Mouse (Mus musculus): ENCODE measurements around the gene Itga7.

Itga7 gene

DNA sequence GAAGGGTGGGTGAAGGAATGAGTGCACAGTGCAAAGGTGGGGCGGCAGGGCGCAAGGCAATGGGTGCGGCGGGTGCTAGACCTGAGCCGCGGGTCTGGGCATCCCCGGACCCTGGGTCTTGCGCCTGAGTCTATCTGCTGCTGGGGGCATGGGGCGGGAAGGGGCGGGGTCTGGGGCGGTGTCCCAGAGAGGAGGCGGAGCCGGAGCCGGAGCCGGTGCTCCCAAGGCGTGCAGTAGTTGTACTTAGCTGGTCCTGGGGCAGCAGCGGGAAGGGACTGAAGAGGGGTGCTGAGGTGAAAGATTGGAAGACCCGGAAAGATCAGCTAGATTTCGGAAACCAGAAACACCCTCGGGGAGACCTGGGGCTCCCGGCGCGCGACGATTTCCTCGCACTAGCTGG, at the start of gene Itga7:
Gene Itga7, plus strand, starts transcription at position 245 of the 400 bp plus-strand sequence.
- DNase-seq (ENCODE audit: low read depth, low spot score) = no peak

DNA sequence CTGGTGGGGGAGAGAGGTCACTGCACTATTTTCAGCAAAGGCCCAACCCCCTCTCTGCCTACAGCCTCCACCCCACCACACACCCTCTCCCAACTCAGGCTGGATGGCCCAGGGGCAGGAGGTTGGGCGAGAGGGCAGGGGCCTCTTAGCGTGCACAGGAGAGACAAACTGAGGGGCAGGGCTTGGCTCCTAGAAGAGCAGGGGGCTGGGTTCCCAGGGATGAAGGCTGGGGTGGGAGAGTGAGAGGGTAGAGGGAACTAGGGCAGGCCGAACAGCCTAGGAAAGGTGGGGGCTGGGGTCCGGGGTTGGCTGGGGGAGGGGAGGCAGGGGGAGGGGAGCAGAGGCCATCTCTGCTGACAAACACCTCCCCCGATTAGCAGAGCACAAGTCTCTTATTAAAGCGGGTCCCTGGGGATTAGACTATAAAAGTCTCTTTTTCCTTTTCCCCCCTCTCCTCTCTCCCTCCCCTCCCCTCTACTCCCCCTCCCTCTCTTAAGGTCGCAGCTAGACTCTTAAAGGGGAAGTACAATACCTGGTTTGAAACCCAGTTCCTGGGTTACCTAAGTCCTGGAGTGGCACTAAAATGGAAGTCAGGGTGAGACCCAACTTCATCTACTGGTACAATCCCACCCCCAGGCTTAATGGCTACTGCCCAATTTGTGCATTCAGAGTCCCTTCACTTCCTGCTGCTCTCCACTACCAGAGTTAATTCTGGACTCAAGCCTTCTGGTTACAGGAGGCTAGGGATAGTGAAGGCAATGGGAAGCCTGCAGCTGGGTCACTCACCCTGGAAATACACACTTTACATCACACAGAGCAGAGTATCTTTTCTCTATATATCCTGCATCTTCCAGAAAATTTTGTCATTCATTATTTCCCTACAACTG, 44.4 kb upstream of the Itga7 start:
- no peak for DNase-seq (ENCODE audit: low read depth, low spot score)

DNA sequence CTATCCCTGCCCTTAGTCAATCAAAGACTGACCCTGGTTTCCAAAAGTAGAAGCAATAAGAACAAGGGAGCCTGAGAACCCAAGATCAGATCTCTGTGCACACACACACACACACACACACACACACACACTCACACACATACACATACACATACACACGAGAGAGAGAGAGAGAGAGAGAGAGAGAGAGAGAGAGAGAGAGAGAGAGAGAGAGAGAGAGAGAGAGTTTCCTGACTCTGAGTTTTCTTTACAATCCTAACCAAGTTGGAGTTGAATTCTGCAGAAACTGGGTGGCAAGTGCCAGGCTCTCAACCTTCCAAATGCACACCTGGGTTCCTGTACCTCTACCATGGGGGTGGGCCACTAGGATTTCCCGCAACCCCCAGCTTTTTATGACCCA, 43.8 kb upstream of the Itga7 start:
- DNase-seq (ENCODE audit: low read depth, low spot score) = no peak

DNA sequence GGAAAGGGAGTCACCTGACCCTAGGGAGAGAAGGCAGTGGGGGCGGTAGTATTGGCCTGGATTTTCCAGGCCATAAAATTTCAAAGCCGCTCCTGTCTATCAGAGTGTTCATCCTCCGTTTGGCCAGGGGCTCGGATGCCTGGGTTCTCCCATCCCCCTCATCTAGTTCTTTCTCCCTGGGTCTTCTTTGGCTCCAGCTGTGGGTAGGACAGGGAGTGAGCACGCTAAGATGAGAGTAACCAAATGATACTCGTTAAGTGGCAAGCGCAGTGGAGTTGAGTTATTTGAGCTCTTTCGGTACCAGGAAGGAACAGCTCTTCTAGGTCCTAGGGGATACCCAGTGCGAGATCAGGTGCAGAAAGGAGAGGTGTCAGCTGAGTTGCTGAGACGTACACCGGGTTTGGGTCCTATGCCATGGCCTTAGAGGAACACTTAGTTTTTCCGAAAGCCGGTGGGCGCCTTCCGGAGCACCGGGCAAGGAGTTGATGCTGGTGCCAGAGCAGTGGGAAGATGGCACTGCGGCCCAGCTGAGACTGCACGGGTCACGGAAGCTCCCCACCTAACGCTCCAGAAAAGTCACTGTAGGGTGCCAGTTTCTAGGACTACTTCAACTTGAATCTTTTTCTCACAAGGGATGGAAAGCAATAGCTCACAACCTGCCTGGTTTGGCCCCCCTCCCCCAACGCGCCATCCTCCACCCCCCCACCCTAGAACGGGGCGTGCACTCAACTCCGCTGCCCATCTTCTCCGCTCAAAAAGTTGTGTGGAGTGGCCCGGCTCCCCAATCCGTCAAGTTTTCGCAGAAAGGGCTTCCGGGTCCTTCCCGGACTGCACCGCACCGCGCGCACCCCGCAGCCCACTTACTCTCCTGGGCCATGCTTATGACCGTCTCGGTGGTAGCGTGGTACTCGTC, 43.0 kb upstream of the Itga7 start:
- DNase-seq (ENCODE audit: low read depth, low spot score) = no peak

DNA sequence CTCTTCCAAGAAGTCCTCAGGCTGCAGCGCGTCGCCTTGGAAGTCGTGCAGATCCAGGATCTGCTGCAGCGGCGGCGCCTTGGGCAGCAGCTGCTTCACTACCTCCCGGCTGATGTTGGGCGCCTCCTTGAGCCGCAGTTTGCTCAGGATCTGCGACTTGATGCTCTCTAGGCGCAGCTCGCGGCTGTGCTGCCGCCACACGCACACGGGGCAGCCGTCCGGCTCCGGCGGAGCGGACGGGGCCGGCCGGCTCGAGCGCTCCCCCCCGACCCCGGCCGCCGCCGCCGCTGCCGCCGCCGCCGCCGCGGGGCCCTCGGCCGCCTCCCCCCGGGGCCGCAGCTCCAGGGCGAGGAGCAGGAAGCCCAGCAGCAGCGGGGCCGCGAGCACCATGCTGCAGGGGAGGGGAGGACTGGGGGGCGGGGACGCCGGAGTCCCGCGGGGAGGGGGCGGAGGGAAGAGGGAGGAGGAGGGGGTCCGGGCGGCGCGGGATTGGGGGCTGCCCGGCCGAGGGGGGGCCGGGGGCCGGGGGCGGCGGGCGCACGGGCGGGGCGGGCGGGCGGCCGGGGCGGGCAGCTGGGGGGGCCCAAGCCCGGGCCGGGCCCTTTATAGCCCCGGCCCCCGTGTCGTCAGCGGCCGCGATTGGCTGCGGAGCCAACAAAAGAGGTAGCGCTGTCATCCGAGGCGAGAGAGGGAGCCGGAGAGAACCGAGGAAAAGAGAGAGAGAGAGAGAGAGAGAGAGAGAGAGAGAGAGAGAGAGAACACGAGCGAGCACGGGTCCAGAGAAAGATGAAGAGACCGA, 42.1 kb upstream of the Itga7 start, which contains the start of gene Gdf11:
Gene Gdf11, minus strand, starts transcription at position 423 of the 799 bp plus-strand sequence.
- DNase-seq (ENCODE audit: low read depth, low spot score) = no peak

DNA sequence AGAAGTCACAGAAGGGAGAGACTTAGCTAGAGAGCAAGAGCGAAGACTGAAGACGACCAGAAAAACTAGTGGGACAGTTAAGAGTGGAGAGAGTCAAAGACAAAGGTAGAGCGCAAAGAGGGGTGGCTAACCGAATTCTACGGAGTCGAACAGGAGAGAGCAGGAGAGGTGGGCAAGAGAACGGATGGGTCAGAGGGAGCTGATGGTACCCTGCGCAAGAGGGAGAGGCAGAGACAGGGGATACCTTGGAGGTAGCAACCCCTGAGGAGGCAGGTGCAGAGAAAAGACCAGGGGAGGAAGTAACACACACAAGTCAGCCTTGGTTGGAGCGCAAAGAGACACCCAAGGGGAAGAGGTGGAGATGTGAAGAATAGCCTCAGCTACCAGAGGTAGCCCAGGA, 41.4 kb upstream of the Itga7 start:
- no peak for DNase-seq (ENCODE audit: low read depth, low spot score)

DNA sequence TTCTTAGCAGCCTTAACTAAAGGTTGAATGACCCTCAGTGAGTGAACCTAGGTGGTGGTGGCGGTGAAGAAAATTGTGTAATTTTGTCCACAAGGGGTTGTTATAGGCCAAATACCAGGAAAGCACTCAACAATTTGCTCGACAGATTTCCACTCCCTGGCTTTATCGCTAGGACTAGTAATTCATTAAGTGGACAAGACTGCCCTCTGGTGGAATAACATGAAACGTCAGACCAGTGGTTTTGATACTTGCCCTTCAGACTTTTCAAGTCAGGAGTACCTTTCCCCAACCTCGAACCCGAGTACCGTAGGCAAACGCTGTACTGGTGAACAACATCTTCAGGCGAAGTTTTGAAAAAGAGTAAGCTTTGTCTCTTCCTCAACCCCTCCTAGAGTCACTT, 38.2 kb upstream of the Itga7 start:
- DNase-seq (ENCODE audit: low read depth, low spot score) = peak; percentile 67

DNA sequence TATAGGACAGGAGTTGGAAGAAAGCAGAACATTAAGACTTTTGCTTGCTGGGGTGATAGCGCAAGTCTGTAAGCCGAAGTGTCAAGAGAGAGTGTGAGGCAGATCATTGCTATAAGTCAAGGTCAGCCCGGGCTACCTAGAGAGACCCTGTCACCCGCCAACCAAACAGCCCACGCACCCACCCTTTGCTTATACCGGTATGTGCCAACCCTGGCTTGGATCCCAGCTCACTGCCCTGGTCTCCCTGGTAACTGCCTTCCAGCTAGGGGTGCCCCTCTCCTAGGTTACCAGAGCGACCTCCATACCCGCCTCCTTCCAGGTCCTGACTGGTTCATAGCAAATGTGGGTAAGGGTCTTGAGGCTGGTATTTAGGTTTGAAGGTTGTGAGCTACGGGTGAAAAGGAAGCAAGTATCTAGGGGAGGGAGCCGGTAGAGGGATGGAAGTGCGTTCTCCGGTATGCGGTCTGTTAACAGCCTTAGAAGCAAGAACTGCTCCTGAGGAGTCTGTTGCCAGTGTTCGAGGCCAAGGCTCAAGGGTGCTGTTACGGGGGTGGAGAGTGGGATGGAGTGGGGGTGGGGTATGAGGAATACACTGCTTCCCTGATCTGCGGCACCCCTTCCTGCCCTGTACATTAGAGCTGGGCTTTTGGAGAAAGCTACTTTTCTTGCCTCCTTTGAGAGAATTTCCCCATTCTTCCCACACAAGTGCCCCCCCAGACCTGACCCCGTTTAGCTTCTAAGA, 37.5 kb upstream of the Itga7 start:
- no peak for DNase-seq (ENCODE audit: low read depth, low spot score)

DNA sequence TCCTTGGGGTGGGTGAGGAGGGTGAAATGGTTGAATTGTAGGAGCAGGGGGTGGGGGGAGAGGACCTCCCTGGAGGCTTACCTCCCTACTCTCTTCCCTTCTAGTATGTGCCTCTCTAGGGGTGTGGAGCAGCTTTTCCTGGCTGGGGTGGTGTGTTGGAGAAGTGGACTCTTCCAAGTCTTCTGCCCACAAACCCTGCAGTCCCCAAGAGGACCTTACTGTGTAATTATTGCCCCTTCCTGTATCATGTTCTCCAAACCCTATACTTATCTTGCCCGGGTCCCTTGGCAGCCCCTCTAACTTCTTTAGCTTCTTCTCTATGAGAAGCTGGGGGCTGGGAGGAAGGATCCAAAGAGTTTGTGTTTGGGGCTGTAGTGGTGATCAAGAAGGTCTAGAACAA, 36.8 kb upstream of the Itga7 start:
- DNase-seq (ENCODE audit: low read depth, low spot score) = no peak

DNA sequence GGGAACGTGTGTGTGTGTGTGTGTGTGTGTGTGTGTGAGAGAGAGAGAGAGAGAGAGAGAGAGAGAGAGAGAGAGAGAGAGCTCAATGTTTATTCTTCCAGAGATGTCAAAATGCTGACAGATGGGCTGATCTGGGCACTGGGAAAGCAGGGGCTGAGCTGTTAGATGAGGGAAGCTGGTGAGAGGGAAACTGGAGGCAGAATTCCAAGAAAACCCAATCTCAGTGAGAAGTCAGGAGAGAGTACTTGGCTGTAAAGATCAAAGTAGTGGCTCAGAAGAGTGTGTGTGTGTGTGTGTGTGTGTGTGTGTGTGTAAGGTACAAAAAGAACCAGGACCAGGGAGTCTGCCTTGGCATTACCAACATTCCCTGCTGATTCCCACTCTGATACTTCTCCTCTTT, 36.1 kb upstream of the Itga7 start:
- no peak for DNase-seq (ENCODE audit: low read depth, low spot score)

DNA sequence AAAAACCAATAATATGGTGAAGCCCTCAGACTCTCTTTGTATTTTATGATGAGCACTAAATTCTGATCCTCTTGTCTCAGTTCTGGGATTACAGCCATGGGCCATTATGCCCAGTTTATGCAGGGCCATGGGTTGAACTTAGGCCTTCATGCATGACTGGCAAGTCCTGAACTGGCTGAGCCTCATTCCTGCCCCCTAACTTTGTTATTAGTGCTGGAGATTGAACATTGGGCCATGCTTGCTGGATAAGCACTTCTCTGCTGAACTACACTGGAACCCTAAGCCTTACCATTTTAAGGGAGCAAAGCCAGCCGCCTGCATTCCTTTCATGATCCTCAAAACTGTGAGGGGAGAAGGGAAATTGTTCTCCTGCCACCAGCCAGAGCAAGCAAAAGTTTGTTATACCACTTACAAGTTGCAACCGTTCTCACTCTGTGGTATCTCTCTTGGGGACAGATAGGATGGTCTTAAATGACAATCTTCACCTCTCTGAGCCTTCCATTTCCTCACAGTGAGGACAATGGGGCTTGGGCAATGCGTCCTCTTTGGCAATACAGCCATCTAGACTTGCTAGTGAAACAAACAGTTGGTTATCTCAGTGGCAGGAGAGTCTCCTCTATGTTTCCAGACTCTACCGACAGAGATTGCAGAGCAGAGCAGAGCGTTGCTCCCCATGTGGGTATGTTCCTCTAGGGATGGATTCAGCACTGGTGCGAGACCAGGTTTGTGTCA, 33.7 kb upstream of the Itga7 start:
- no peak for DNase-seq (ENCODE audit: low read depth, low spot score)

DNA sequence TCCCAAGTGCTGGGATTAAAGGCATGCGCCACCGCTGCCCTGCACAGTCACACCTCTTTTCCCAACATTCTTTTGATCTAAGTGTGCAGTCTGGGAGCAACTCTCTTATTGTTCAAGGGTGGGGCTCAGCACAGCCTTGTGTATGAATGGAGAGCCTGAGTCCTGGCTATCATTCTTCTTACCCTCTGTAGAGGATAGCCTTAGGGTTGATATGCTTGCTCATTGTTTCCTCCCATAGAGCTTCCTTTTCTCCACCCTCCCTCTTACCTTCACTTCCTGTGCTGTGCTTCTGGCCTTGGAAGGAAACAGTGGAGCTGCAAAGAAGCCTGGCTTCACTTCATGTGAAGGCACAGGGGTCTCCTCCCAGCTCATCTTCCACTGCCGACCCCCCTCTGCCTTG, 32.9 kb upstream of the Itga7 start, which contains the start of gene Cd63:
Gene Cd63, plus strand, starts transcription at position 292 of the 400 bp plus-strand sequence.
- no peak for DNase-seq (ENCODE audit: low read depth, low spot score)

DNA sequence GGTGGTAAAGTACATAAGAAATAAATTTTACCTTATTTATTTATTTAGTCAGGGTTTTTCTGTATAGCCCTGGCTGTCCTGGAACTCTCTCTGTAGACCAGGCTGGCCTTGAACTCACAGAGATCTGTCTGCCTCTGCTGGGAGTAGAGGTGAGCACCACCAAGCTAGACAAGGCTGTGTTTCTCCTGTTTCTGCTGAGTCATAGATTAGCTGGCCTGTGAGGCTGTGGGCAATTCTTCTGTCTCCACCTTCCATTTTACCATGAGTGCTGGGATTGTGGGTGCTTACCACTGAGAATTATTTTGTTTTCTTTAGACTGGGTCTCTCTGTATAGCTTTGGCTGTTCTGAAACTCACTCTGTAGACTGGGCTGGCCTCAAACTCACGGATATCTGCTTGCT, 32.2 kb upstream of the Itga7 start:
- DNase-seq (ENCODE audit: low read depth, low spot score) = no peak

DNA sequence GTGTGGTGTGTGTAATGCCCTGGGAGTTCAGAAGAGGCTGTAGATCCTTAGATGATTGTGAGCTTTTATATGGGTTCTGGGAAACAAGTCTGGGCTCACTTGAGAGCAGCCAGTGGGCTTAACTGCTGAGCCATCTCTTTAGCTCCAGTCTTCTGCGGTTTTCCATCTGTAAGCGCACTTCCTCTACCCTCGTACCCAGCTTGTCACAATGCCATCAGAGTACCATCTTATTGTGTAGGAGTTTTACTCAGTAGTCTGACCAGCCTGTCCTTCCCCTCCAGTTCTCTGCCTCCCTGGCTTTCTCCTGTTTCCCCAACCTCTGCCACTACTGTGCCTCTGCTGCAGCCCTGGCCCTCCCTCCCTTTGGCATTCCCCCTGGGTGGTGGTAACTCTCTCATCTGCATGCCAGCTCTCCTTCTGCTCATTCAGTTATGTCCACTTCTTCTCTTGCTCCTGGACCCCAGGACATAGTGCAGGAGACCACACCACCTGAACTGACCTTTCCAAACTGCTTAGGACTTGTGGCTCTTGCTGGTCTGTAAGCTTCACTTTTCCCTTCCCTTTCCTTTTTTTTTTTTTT, 31.1 kb upstream of the Itga7 start:
- no peak for DNase-seq (ENCODE audit: low read depth, low spot score)

DNA sequence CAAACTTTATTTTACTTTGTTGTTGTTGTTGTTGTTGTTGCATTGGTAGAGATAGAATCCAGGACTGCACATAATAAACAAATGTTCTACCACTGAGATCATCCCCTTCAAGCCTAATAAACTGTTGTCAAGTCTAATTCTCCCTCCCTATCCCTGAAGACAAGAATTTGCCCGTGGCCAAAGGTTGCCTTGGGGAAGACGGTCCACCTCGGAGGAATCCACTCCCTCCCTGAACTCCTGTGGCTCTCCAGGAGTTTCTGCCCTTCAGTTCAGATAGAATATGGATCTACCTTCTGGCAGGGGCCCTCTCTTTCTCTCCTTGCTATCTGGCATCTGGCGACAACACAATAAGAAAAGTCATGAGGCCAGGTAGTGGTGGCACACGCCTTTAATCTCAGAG, 28.8 kb upstream of the Itga7 start:
- DNase-seq (ENCODE audit: low read depth, low spot score) = no peak

DNA sequence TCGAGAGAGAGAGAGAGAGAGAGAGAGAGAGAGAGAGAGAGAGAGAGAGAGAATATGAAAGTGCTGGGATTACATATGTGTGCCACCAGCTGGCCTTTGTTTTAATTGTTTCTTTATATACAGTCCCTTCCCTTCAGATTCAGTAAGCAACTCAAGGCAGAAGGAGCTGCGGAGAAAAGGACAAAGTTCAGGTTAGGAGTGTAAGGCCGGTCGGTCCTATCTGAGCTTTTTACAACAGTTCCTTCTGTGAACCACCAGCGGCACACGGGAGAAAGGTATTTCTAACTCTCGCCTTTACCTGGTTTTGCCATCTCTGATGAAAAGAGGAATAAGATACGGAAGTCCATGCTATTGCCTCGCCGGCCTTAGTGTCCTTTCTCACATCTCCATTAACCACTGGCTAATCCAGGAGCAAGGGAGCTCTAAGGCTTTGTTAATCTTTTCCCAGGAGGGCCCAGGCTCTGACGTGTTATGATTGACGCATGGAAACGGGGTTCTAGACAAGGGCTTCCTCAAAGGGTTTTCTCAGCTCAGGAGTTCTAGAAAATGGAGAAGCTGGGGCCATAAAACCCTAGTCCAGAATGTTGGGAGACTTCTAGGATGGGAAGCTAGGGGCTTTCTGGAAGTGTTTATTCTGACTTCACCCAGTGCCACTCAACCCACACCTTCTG, 24.7 kb upstream of the Itga7 start:
- no peak for DNase-seq (ENCODE audit: low read depth, low spot score)

DNA sequence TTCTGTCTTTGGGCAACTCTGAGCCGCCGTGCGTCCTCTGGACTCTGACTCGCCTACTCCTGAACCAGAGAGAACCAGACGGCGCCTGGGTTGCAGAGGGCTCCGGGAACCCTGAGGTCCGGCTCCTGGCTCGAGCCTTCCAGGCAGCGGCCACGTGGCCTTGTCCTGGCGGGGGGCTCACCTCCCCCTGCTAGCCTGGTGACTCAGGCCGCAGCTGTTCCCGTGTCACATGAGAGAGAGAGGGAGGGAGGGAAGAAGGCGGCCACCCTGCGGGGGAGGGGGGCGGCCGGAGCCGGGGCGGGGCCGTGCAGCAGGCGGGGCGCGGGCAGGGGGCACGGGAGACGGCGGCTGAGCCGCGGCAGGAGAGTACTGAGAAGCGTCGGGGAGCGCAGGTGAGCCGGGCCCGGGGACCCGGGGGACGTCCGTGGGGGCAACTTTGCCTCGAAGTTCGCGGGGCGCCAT, 24.0 kb upstream of the Itga7 start:
- DNase-seq (ENCODE audit: low read depth, low spot score) = no peak

DNA sequence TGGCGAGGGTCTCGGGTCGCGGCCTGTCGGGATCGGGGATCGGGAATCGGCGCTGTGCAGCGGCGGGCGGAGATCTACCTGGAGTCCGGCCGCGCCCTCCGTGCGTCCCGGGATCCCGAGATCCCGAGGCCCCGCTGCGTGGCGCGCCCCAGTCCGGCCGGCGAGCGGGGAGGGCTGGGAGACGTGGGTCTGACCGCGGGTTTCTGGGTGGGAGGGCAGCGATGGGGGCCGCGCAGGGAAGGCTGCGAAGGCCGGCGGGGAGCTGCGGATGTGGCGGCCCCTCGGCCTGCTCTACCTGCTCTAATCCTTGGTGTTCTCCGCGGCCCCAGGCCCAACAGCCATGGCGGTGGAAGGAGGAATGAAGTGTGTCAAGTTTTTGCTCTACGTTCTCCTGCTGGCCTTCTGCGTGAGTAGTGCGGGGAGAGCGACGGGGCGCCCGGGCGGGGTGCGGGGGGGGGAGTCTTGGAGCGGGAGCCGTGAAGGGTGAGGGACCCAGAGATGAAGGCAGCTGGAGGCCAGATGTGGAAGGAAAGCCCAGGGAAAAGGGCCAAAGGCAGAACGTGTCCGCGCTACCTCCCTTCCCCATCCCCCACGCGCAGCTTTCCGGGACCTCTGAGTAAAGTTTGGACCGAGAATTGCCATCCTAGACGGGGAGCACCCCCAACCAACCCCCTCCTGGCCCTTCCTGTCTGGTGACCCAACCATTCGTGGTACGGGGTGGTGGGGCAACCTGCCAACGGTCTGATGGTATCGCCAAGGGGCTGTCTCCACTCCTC, 23.4 kb upstream of the Itga7 start:
- no peak for DNase-seq (ENCODE audit: low read depth, low spot score)

Measured in WW6 (cell line).